Mouse (Mus musculus) spleen, adult 2 months (tissue): ENCODE measurements around the gene Sgcd. TPM values are rescaled to one million over a fixed set of nuclear protein-coding genes. Genes with fewer than 3 reads are reported as not detected.

Source experiments
- DNase-seq, 2 experiments: peaks; one replicate each; pipeline versions ENCODE4 v3.0.0 to v3.0.0-alpha.2; 2012 to 2021; ENCODE audit warnings: low spot score in 2 of 2, low read depth in 1 of 2
- H3K27ac ChIP-seq: fragments of 200-500 bp; 2 replicates; pipeline ENCODE4 v1.5.1; 2012; ENCODE audit warnings: low read length, inconsistent platforms; ENCODE audit not compliant: insufficient read depth
- H3K27me3 ChIP-seq: fragments of 200-500 bp; 2 replicates; pipeline ENCODE4 v1.6.1; 2012; ENCODE audit warnings: mild to moderate bottlenecking, moderate library complexity, low read length, inconsistent platforms; ENCODE audit not compliant: control insufficient read depth, insufficient read depth
- H3K36me3 ChIP-seq: fragments of 200-500 bp; 2 replicates; pipeline ENCODE4 v1.6.1; 2012; ENCODE audit warnings: mild to moderate bottlenecking, low read length, inconsistent platforms; ENCODE audit not compliant: control insufficient read depth, insufficient read depth
- H3K4me1 ChIP-seq: fragments of 200-500 bp; 2 replicates; pipeline ENCODE4 v1.6.1; 2011; ENCODE audit warnings: inconsistent platforms; ENCODE audit not compliant: control insufficient read depth, insufficient read depth, insufficient read length
- H3K4me3 ChIP-seq: fragments of 200-500 bp; 2 replicates; pipeline ENCODE4 v1.5.1; 2011; ENCODE audit warnings: mild to moderate bottlenecking, inconsistent platforms; ENCODE audit not compliant: insufficient read depth, insufficient read length; ENCODE audit errors: extremely low read depth
- CTCF ChIP-seq: fragments of 200-500 bp; IDR thresholded peaks from 2 replicates; pipeline ENCODE4 v1.5.1; 2011; ENCODE audit warnings: mild to moderate bottlenecking, inconsistent platforms; ENCODE audit not compliant: insufficient read depth, insufficient read length, insufficient replicate concordance; ENCODE audit errors: extremely low read depth
- POLR2A ChIP-seq: fragments of 200-500 bp; IDR thresholded peaks from 2 replicates; pipeline ENCODE4 v1.6.1; 2011; ENCODE audit warnings: low read depth, low read length, inconsistent platforms
- WGBS: fragments of 180-500 bp; shearing (Covaris S2); methylation state at CpG from one replicate; pipeline ENCODE4 v1.1.7; 2018; 5-methylcytosine and 5-hydroxymethylcytosine counted together
- polyA plus RNA-seq: library from polyadenylated mRNA; depleted of rRNA; stranded (reverse); fragments of >200 nt; gene quantifications from 2 replicates; pipeline ENCODE4 v1.2.3, GENCODE M21; 2012

Sgcd gene
- polyA plus RNA-seq, 1 experiment, result 0.07 TPM

- no peaks in the 10 kb centered on the region for H3K27me3 ChIP-seq
- H3K27ac ChIP-seq, result no peak overlapping the region
- H3K36me3 ChIP-seq, result no peaks in the 10 kb centered on the region
- TF ChIP-seq POLR2A (no peak), CTCF (no peak)
- 63% methylated on average over 2 of the region's 2 CpGs for WGBS
- H3K4me3 ChIP-seq, result no peak overlapping the region
- DNase-seq, result no peak
- no peaks in the 10 kb centered on the region for H3K4me1 ChIP-seq
Observed at GRCm38 (mm10) chr11:47981108-47981507, 7.7 kb downstream of the Sgcd start.

- WGBS, result 69% methylated on average over 3 of the region's 3 CpGs
- no peak overlapping the region for H3K27ac ChIP-seq
- H3K4me3 ChIP-seq, result no peak overlapping the region
- H3K27me3 ChIP-seq, result no peaks in the 10 kb centered on the region
- TF ChIP-seq CTCF, result no peak
- TF ChIP-seq POLR2A, result no peak
- no peak for DNase-seq
- H3K36me3 ChIP-seq, result no peaks in the 10 kb centered on the region
- H3K4me1 ChIP-seq, result no peaks in the 10 kb centered on the region
Observed at GRCm38 (mm10) chr11:47953291-47953690, 35.5 kb downstream of the Sgcd start.

GRCm38 (mm10) chr11:47952366-47952765, 36.4 kb downstream of the Sgcd start:
- Histone ChIP-seq H3K36me3 (no peaks in the 10 kb centered on the region), H3K27ac (no peak overlapping the region), H3K4me3 (no peak overlapping the region), H3K27me3 (no peaks in the 10 kb centered on the region), H3K4me1 (no peaks in the 10 kb centered on the region)
- TF ChIP-seq CTCF (no peak), POLR2A (no peak)
- 84% methylated on average over 4 of the region's 4 CpGs for WGBS
- DNase-seq, result no peak

GRCm38 (mm10) chr11:47939795-47940194, 49.0 kb downstream of the Sgcd start:
- H3K27me3 ChIP-seq, result no peaks in the 10 kb centered on the region
- no peaks in the 10 kb centered on the region for H3K4me1 ChIP-seq
- no peak overlapping the region for H3K27ac ChIP-seq
- WGBS, result 81% methylated on average over 2 of the region's 2 CpGs
- H3K36me3 ChIP-seq, result no peaks in the 10 kb centered on the region
- H3K4me3 ChIP-seq, result no peak overlapping the region
- TF ChIP-seq POLR2A (no peak), CTCF (no peak)
- DNase-seq, result no peak

- Histone ChIP-seq H3K4me3 (no peak overlapping the region), H3K27me3 (no peaks in the 10 kb centered on the region), H3K4me1 (no peaks in the 10 kb centered on the region), H3K36me3 (no peaks in the 10 kb centered on the region), H3K27ac (no peak overlapping the region)
- no peak for DNase-seq
- TF ChIP-seq CTCF (no peak), POLR2A (no peak)
- 77% methylated on average over 2 of the region's 2 CpGs for WGBS
Observed at GRCm38 (mm10) chr11:47917616-47918015, 71.2 kb downstream of the Sgcd start.

GRCm38 (mm10) chr11:47891617-47892172, 97.1 kb downstream of the Sgcd start:
- no peaks in the 10 kb centered on the region for H3K4me1 ChIP-seq
- H3K27ac ChIP-seq, result no peak overlapping the region
- H3K36me3 ChIP-seq, result no peaks in the 10 kb centered on the region
- TF ChIP-seq POLR2A, result no peak
- no peak for TF ChIP-seq CTCF
- no peaks in the 10 kb centered on the region for H3K27me3 ChIP-seq
- no peak for DNase-seq
- WGBS, result 93% methylated on average over 3 of the region's 3 CpGs
- H3K4me3 ChIP-seq, result no peak overlapping the region

GRCm38 (mm10) chr11:47890315-47890714, 98.5 kb downstream of the Sgcd start:
- WGBS, result 53% methylated on average over 2 of the region's 2 CpGs
- Histone ChIP-seq H3K27me3 (no peaks in the 10 kb centered on the region), H3K27ac (no peak overlapping the region), H3K4me3 (no peak overlapping the region), H3K36me3 (no peaks in the 10 kb centered on the region), H3K4me1 (no peaks in the 10 kb centered on the region)
- no peak for TF ChIP-seq CTCF
- TF ChIP-seq POLR2A, result no peak
- no peak for DNase-seq
